Mouse (Mus musculus) neural tube, embryonic 11.5 days (tissue): ENCODE results near the gene Miip. TPM values are rescaled to one million over a fixed set of nuclear protein-coding genes. Genes with fewer than 3 reads are reported as not detected.

Source experiments
- ATAC-seq: fragments of 200-750 bp; cut with Nextera tagmentation; 2 replicates; pipeline ENCODE4 v1.8.0; 2017; ENCODE audit warnings: moderate number of reproducible peaks, mild to moderate bottlenecking, moderate TSS enrichment, moderate library complexity; ENCODE audit not compliant: insufficient read depth, low FRiP score, low TSS enrichment
- DNase-seq: peaks from one replicate; pipeline ENCODE4 v3.0.0-alpha.2; 2015; ENCODE audit warnings: low spot score
- H3K27ac ChIP-seq: fragments of 300-500 bp; sonication (generic); 2 replicates; pipeline ENCODE4 v1.5.1; 2014; ENCODE audit warnings: low read depth, mild to moderate bottlenecking, low read length
- H3K27me3 ChIP-seq: fragments of 300-500 bp; sonication (generic); 2 replicates; pipeline ENCODE4 v1.6.1; 2014; ENCODE audit warnings: mild to moderate bottlenecking, low read length, mixed read lengths; ENCODE audit not compliant: control insufficient read depth, insufficient read depth
- H3K36me3 ChIP-seq: fragments of 300-500 bp; sonication (generic); 2 replicates; pipeline ENCODE4 v1.6.1; 2014; ENCODE audit warnings: mild to moderate bottlenecking, low read length, moderate library complexity, mixed read lengths; ENCODE audit not compliant: control insufficient read depth, insufficient read depth
- H3K4me1 ChIP-seq: fragments of 300-500 bp; sonication (generic); 2 replicates; pipeline ENCODE4 v1.6.1; 2014; ENCODE audit warnings: low read length, mixed read lengths; ENCODE audit not compliant: control insufficient read depth, insufficient read depth
- H3K4me2 ChIP-seq: fragments of 300-500 bp; sonication (generic); 2 replicates; pipeline ENCODE4 v1.6.1; 2014; ENCODE audit warnings: low read depth, mild to moderate bottlenecking, moderate library complexity
- H3K4me3 ChIP-seq: fragments of 300-500 bp; sonication (generic); 2 replicates; pipeline ENCODE4 v1.5.1; 2014; ENCODE audit warnings: low read depth, low read length
- H3K9ac ChIP-seq: fragments of 300-500 bp; sonication (generic); 2 replicates; pipeline ENCODE4 v1.6.1; 2014; ENCODE audit warnings: mild to moderate bottlenecking, low read length
- H3K9me3 ChIP-seq: fragments of 300-500 bp; sonication (generic); 2 replicates; pipeline ENCODE4 v1.6.1; 2016; ENCODE audit warnings: low read length; ENCODE audit not compliant: control insufficient read depth
- WGBS: fragments of 180-500 bp; shearing (Covaris S2); extraction: QIAGEN DNeasy Blood & Tissue Kit; methylation state at CpG from one replicate; pipeline ENCODE4 v1.1.7; 2014; 5-methylcytosine and 5-hydroxymethylcytosine counted together
- polyA plus RNA-seq: library from polyadenylated mRNA; unstranded; fragments of >200 nt; fragmentation: Nextera tagmentation; extraction: Ambion mirVana; gene quantifications from 2 replicates; pipeline ENCODE4 v1.2.1, GENCODE M21; 2014

The Miip gene
- 35.1 and 37.2 TPM in 2 replicates for polyA plus RNA-seq

- under 1% methylated on average over 30 of the region's 30 CpGs for WGBS
- Histone ChIP-seq H3K4me2 (peak within 1 kb of the TSS; percentile 81), H3K4me3 (peak within 1 kb of the TSS; percentile 92), H3K36me3 (peaks cover 5% of the 10 kb centered on the region), H3K9ac (peak within 1 kb of the TSS; percentile 70), H3K27ac (peak within 1 kb of the TSS; percentile 62; the same call in 1 of the 2 replicates), H3K27me3 (no peaks in the 10 kb centered on the region), H3K9me3 (no peaks in the 10 kb centered on the region), H3K4me1 (peaks cover 14% of the 10 kb centered on the region)
- DNase-seq (peak; percentile 96), ATAC-seq (peak; percentile 99)
Measured at GRCm38 (mm10) chr4:147868450-147869031, at the start of gene Miip, which contains the start of gene Fv1. TSS of gene Miip (minus strand) at chr4:147868816. TSS of gene Fv1 (plus strand) at chr4:147868979.

GRCm38 (mm10) chr4:147909486-147909885 lies 40.9 kb upstream of the Miip start:
- ATAC-seq = no peak

GRCm38 (mm10) chr4:147906230-147906629 lies 37.6 kb upstream of the Miip start:
- 87% methylated on average over 5 of the region's 5 CpGs for WGBS

More at GRCm38 (mm10) chr4:147909486-147909885, 40.9 kb upstream of the Miip start:
- no peak overlapping the region for H3K9ac ChIP-seq
- no peaks in the 10 kb centered on the region; the same call in 1 of the 2 replicates for H3K36me3 ChIP-seq
- WGBS = 92% methylated on average over 5 of the region's 5 CpGs
- H3K9me3 ChIP-seq = no peaks in the 10 kb centered on the region
- no peaks in the 10 kb centered on the region for H3K27me3 ChIP-seq
- no peak for DNase-seq
- no peak overlapping the region for H3K4me3 ChIP-seq
- H3K27ac ChIP-seq = no peak overlapping the region
- H3K4me1 ChIP-seq = 0 out of 2 replicates have a peak, but pooled peaks cover 2% of the 10 kb centered on the region
- H3K4me2 ChIP-seq = no peak overlapping the region

GRCm38 (mm10) chr4:147905090-147905659 lies 36.6 kb upstream of the Miip start:
- Histone ChIP-seq H3K36me3 (peaks cover under 1% of the 10 kb centered on the region; the same call in 1 of the 2 replicates), H3K9ac (peak overlapping the region; percentile 72; the same call in 1 of the 2 replicates), H3K27me3 (no peaks in the 10 kb centered on the region), H3K4me3 (peak overlapping the region; percentile 69), H3K4me2 (peak overlapping the region; percentile 52), H3K4me1 (peaks cover 6% of the 10 kb centered on the region), H3K9me3 (no peaks in the 10 kb centered on the region), H3K27ac (no peak overlapping the region)
- ATAC-seq (peak; percentile 23; the same call in 1 of the 2 replicates), DNase-seq (no peak)
- WGBS = 7% methylated on average over 8 of the region's 8 CpGs

More at GRCm38 (mm10) chr4:147906230-147906629, 37.6 kb upstream of the Miip start:
- Histone ChIP-seq H3K27ac (no peak overlapping the region), H3K4me2 (no peak overlapping the region), H3K9me3 (no peaks in the 10 kb centered on the region), H3K4me1 (peaks cover 6% of the 10 kb centered on the region), H3K4me3 (no peak overlapping the region), H3K27me3 (no peaks in the 10 kb centered on the region), H3K9ac (no peak overlapping the region), H3K36me3 (no peaks in the 10 kb centered on the region; the same call in 1 of the 2 replicates)
- DNase-seq (no peak), ATAC-seq (no peak)

GRCm38 (mm10) chr4:147904313-147905089 lies 35.9 kb upstream of the Miip start, which contains the start of gene Mfn2:
TSS of gene Mfn2 (minus strand) at chr4:147904704.
- Histone ChIP-seq H3K9me3 (no peaks in the 10 kb centered on the region), H3K4me2 (peak within 1 kb of the TSS; percentile 55), H3K4me3 (peak within 1 kb of the TSS; percentile 69), H3K27me3 (no peaks in the 10 kb centered on the region), H3K4me1 (peaks cover 6% of the 10 kb centered on the region), H3K27ac (peak within 1 kb of the TSS; percentile 57; the same call in 1 of the 2 replicates), H3K9ac (peak within 1 kb of the TSS; percentile 72), H3K36me3 (peaks cover 5% of the 10 kb centered on the region; the same call in 1 of the 2 replicates)
- ATAC-seq (peak; percentile 96), DNase-seq (peak; percentile 91)
- WGBS = under 1% methylated on average over 58 of the region's 59 CpGs

- no peaks in the 10 kb centered on the region for H3K27me3 ChIP-seq
- peak overlapping the region; percentile 72 for H3K9ac ChIP-seq
- H3K4me2 ChIP-seq = peak overlapping the region; percentile 55
- H3K27ac ChIP-seq = no peak overlapping the region
- peaks cover 6% of the 10 kb centered on the region for H3K36me3 ChIP-seq
- H3K4me3 ChIP-seq = peak overlapping the region; percentile 69
- peaks cover 6% of the 10 kb centered on the region for H3K4me1 ChIP-seq
- DNase-seq (no peak), ATAC-seq (no peak)
- no peaks in the 10 kb centered on the region for H3K9me3 ChIP-seq
- WGBS = 92% methylated on average over 3 of the region's 3 CpGs
Measured at GRCm38 (mm10) chr4:147903601-147904000, 35.0 kb upstream of the Miip start.

- no peaks in the 10 kb centered on the region for H3K27me3 ChIP-seq
- no peak overlapping the region for H3K9ac ChIP-seq
- peaks cover 8% of the 10 kb centered on the region for H3K36me3 ChIP-seq
- WGBS = 92% methylated on average over 12 of the region's 12 CpGs
- H3K4me3 ChIP-seq = no peak overlapping the region
- peaks cover 6% of the 10 kb centered on the region for H3K4me1 ChIP-seq
- no peak overlapping the region for H3K27ac ChIP-seq
- no peak for DNase-seq
- no peaks in the 10 kb centered on the region for H3K9me3 ChIP-seq
- H3K4me2 ChIP-seq = no peak overlapping the region
- ATAC-seq = no peak
Measured at GRCm38 (mm10) chr4:147902906-147903500, 34.4 kb upstream of the Miip start.

GRCm38 (mm10) chr4:147900452-147900851 lies 31.8 kb upstream of the Miip start:
- H3K27me3 ChIP-seq = no peaks in the 10 kb centered on the region
- H3K27ac ChIP-seq = no peak overlapping the region
- H3K4me3 ChIP-seq = no peak overlapping the region
- H3K9ac ChIP-seq = no peak overlapping the region
- ATAC-seq (no peak), DNase-seq (no peak)
- 91% methylated on average over 7 of the region's 7 CpGs for WGBS
- H3K9me3 ChIP-seq = no peaks in the 10 kb centered on the region
- H3K4me2 ChIP-seq = no peak overlapping the region
- H3K36me3 ChIP-seq = peaks cover 17% of the 10 kb centered on the region
- H3K4me1 ChIP-seq = peaks cover 6% of the 10 kb centered on the region
